Mouse (Mus musculus) midbrain, postnatal 0 days (tissue): ENCODE measurements around the gene Cpm. TPM values are rescaled to one million over a fixed set of nuclear protein-coding genes. Genes with fewer than 3 reads are reported as not detected.

ENCODE experiments used
- ATAC-seq: fragments of 200-750 bp; cut with Nextera tagmentation; 2 replicates; pipeline ENCODE4 v1.8.0; 2017; ENCODE audit warnings: moderate number of reproducible peaks, mild to moderate bottlenecking, moderate TSS enrichment, moderate library complexity; ENCODE audit not compliant: low FRiP score
- DNase-seq: peaks from one replicate; pipeline ENCODE4 v3.0.0-alpha.2; 2015; ENCODE audit warnings: low spot score
- H3K27ac ChIP-seq: fragments of 300-500 bp; sonication (generic); 2 replicates; pipeline ENCODE4 v1.5.1; 2014; ENCODE audit warnings: low read depth, mild to moderate bottlenecking, low read length, mixed read lengths
- H3K27me3 ChIP-seq: fragments of 300-500 bp; sonication (generic); 2 replicates; pipeline ENCODE4 v1.6.1; 2014; ENCODE audit warnings: low read length, control low read depth, mixed read lengths; ENCODE audit not compliant: insufficient read depth
- H3K36me3 ChIP-seq: fragments of 300-500 bp; sonication (generic); 2 replicates; pipeline ENCODE4 v1.6.1; 2014; ENCODE audit warnings: low read length, control low read depth, mixed read lengths; ENCODE audit not compliant: insufficient read depth
- H3K4me1 ChIP-seq: fragments of 300-500 bp; sonication (generic); 2 replicates; pipeline ENCODE4 v1.6.1; 2014; ENCODE audit warnings: mild to moderate bottlenecking, control low read depth, antibody characterized with exemption, low read length, mixed read lengths; ENCODE audit not compliant: insufficient read depth
- H3K4me2 ChIP-seq: fragments of 300-500 bp; sonication (generic); 2 replicates; pipeline ENCODE4 v1.6.1; 2014; ENCODE audit warnings: low read depth, mild to moderate bottlenecking, low read length, mixed read lengths; ENCODE audit not compliant: poor library complexity, severe bottlenecking
- H3K4me3 ChIP-seq: fragments of 300-500 bp; sonication (generic); 2 replicates; pipeline ENCODE4 v1.5.1; 2014; ENCODE audit warnings: low read depth, mild to moderate bottlenecking, low read length, moderate library complexity
- H3K9ac ChIP-seq: fragments of 300-500 bp; sonication (generic); replicated peaks from 2 replicates; pipeline ENCODE4 v1.6.1; 2014; ENCODE audit warnings: mild to moderate bottlenecking, low read length, moderate library complexity, mixed read lengths; ENCODE audit not compliant: poor library complexity, severe bottlenecking
- H3K9me3 ChIP-seq: fragments of 300-500 bp; sonication (generic); 2 replicates; pipeline ENCODE4 v1.6.1; 2016; ENCODE audit warnings: low read length, control low read depth
- CTCF ChIP-seq: IDR thresholded peaks from 2 replicates; pipeline ENCODE4 v1.5.1; 2016; ENCODE audit warnings: antibody characterized with exemption, mild to moderate bottlenecking
- WGBS: fragments of 180-500 bp; shearing (Covaris S2); extraction: QIAGEN DNeasy Blood & Tissue Kit; methylation state at CpG from one replicate; pipeline ENCODE4 v1.1.7; 2014; 5-methylcytosine and 5-hydroxymethylcytosine counted together
- polyA plus RNA-seq: library from polyadenylated mRNA; unstranded; fragments of >200 nt; fragmentation: Nextera tagmentation; extraction: Ambion mirVana; gene quantifications from 2 replicates; pipeline ENCODE4 v1.2.1, GENCODE M21; 2015
- total RNA-seq: library from RNA; depleted of rRNA; stranded (reverse); fragments of >200 nt; gene quantifications from 2 replicates; pipeline ENCODE4 v1.2.3, GENCODE M21; 2014

The Cpm gene
- total and polyA plus RNA-seq, 2 experiments from 2014 or later: 3.9 to 7.9 TPM

DNA sequence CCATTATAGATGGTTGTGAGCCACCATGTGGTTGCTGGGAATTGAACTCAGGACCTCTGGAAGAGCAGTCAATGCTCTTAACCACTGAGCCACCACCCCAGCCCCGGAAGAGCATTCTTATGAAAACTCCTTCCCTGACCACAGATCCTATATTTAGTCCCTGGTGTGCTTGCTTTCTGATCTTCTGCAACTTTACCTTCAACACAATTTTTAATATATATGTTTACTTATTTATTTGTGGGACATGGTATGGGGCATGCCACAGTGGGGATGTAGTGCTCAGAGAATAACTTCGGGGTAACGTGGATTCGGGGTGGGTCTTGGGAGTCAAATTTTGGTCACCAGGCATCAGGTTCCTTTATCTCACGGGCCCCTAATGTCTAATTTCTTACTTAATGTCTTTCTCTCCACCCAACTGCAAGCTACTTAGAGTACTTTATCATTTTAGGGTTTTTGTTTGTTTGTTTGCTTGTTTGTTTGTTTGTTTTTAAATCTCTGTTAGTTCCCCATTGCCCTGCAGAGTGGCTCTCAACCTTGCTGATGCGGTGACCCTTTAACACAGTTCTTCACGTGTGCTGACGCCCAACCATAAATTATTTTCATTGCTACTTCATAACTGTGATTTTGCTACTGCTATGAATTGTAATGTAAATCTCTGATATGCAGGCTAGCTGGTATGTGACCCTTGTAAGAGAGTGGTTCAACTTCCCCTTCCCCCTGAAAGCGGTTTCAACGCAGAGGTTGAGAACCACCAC is 39.4 kb downstream of the Cpm start:
- Histone ChIP-seq H3K4me2 (no peak overlapping the region), H3K27me3 (no peaks in the 10 kb centered on the region), H3K9ac (no peak overlapping the region), H3K4me3 (no peak overlapping the region), H3K9me3 (no peaks in the 10 kb centered on the region), H3K36me3 (no peaks in the 10 kb centered on the region), H3K27ac (no peak overlapping the region), H3K4me1 (no peaks in the 10 kb centered on the region)
- ATAC-seq (no peak), DNase-seq (no peak)
- TF ChIP-seq CTCF: no peak
- WGBS: 91% methylated on average over 10 of the region's 10 CpGs

DNA sequence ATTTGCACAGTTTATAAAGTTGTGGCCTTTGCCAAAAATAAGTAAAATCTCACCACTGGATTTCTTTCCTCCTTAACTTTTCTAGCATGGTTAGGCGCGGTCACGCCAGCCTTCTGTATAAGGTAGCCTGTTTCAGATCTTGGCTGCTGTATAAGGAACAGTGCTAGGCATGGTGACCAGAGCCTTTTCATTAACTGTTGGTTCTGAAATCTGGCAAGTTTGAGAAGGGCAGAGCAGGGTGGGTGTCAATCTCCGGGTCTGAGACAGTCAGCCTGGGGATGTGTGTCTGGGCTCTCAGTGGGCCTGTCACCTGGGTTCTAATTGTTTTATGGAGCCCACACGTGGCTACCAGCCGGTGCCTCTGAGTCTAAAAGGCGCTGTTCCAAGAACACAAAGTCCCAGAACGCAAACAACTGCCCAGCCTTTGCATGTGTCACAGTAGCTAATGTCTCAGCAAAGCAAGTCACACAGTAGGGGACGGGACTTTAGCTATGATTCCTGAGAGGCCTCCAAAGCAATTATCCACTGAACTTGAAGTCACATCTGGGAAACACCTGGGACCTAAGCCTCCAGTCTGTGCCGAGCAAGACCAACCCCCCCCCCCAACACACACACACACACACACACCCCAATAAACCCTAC is 40.3 kb downstream of the Cpm start:
- H3K4me3 ChIP-seq: no peak overlapping the region
- no peak overlapping the region for H3K9ac ChIP-seq
- no peak for TF ChIP-seq CTCF
- H3K4me1 ChIP-seq: no peaks in the 10 kb centered on the region
- DNase-seq: no peak
- H3K27ac ChIP-seq: no peak overlapping the region
- no peak overlapping the region for H3K4me2 ChIP-seq
- ATAC-seq: no peak
- H3K9me3 ChIP-seq: no peaks in the 10 kb centered on the region
- H3K27me3 ChIP-seq: no peaks in the 10 kb centered on the region
- WGBS: 65% methylated on average over 10 of the region's 10 CpGs
- no peaks in the 10 kb centered on the region for H3K36me3 ChIP-seq

GRCm38 (mm10) chr10:117670092-117670491 is 40.8 kb downstream of the Cpm start:
- no peak overlapping the region for H3K27ac ChIP-seq
- TF ChIP-seq CTCF: no peak
- no peaks in the 10 kb centered on the region for H3K27me3 ChIP-seq
- H3K4me3 ChIP-seq: no peak overlapping the region
- H3K9ac ChIP-seq: no peak overlapping the region
- WGBS: 70% methylated on average over 3 of the region's 3 CpGs
- no peaks in the 10 kb centered on the region for H3K4me1 ChIP-seq
- no peak overlapping the region for H3K4me2 ChIP-seq
- H3K9me3 ChIP-seq: no peaks in the 10 kb centered on the region
- ATAC-seq (no peak), DNase-seq (no peak)
- no peaks in the 10 kb centered on the region for H3K36me3 ChIP-seq

DNA sequence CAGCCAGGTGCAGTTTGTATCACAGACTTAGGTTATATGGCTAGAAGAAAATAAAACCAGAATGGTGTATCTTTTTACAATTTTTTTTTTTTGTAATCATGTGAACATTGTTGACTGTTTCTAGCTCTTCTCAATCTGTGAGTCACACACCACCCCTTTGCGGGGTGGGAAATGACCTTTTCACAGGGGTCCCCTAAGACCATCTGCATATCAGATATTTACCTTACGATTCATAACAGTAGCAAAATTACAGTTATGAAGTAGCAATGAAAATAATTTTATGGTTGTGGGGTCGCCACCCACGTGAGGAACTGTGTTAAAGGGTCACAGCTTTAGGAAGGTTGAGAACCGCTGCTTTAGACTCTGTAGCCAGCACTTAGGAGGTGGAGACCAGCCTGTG is 41.5 kb downstream of the Cpm start:
- H3K4me3 ChIP-seq: no peak overlapping the region
- H3K4me1 ChIP-seq: no peaks in the 10 kb centered on the region
- no peak overlapping the region for H3K4me2 ChIP-seq
- DNase-seq (no peak), ATAC-seq (no peak)
- no peaks in the 10 kb centered on the region for H3K9me3 ChIP-seq
- TF ChIP-seq CTCF: no peak
- no peak overlapping the region for H3K27ac ChIP-seq
- H3K9ac ChIP-seq: no peak overlapping the region
- WGBS: 89% methylated on average over 5 of the region's 5 CpGs
- H3K27me3 ChIP-seq: no peaks in the 10 kb centered on the region
- no peaks in the 10 kb centered on the region for H3K36me3 ChIP-seq

GRCm38 (mm10) chr10:117671266-117671665 is 42.0 kb downstream of the Cpm start:
- Histone ChIP-seq H3K4me2 (no peak overlapping the region), H3K27ac (no peak overlapping the region), H3K4me3 (no peak overlapping the region), H3K9ac (no peak overlapping the region), H3K36me3 (no peaks in the 10 kb centered on the region), H3K9me3 (no peaks in the 10 kb centered on the region), H3K27me3 (no peaks in the 10 kb centered on the region), H3K4me1 (no peaks in the 10 kb centered on the region)
- no peak for ATAC-seq
- WGBS: 83% methylated on average over 9 of the region's 9 CpGs
- TF ChIP-seq CTCF: no peak
- DNase-seq: no peak

DNA sequence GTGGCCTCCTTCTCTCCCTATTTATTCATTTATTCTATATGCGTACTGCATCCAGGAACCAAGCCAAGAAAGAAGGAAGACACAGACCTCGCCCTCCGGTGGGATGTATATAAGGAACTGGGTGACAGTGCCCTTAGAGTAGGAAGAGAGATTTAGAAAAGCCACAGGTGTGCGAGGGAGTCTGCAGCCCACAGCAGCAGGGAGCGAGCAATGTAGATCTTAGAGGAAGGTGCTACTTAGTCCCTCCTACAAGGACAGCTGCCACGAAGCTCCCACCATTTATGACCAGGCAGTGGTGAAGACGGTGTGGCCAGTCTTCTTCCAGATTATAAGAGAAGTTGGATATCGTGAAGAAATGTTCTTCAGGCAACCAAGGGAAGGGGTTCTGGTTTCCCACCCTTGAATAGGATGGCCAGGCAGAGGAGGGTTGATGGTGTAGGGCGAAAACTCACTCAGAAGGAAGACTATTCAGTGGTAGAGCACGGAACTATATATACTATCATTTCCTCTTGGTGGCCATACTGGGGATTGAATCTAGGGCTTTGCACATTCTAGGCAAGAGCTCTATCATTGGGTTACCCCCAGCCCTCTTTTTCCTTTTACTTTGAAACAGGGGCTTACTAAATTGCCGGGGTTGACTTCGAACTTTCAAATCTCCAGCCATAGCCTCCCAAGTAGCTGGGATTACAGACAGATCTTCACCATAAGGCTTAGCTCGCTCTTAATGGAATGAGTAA is 42.8 kb downstream of the Cpm start:
- Histone ChIP-seq H3K9me3 (no peaks in the 10 kb centered on the region), H3K4me2 (no peak overlapping the region), H3K4me3 (no peak overlapping the region), H3K27me3 (no peaks in the 10 kb centered on the region), H3K27ac (no peak overlapping the region), H3K9ac (no peak overlapping the region), H3K36me3 (no peaks in the 10 kb centered on the region), H3K4me1 (no peaks in the 10 kb centered on the region)
- ATAC-seq: no peak
- WGBS: 88% methylated on average over 13 of the region's 13 CpGs
- no peak for TF ChIP-seq CTCF
- no peak for DNase-seq
